Mouse (Mus musculus) 3134 (cell line): ENCODE data around the gene Micall1.

Experiments
- DNase-seq: peaks from one replicate; pipeline ENCODE4 v3.0.0-alpha.2; 2011; ENCODE audit warnings: low spot score; ENCODE audit not compliant: insufficient read length; ENCODE audit errors: extremely low read depth

Micall1 gene

DNA sequence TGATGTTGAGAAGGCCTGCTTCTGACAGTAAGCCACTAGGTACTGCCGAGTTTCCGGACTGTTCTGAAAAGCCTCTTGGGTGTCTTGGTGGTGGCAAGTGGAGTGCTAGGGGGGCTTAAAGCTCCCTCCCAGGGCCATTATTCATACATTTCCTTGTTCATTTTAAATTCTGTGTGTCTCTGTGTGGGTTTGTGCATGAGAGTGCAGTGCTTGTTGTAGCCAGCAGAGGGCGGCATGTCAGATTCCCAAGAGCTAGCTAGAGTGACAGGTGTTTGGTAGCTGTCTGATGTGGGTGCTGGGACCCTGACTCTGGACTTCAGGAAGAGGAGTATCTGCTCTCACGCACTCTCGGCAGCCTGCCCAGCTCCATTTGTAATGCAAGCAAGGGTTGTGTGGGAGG is 19.5 kb downstream of the Micall1 start:
- DNase-seq = no peak

DNA sequence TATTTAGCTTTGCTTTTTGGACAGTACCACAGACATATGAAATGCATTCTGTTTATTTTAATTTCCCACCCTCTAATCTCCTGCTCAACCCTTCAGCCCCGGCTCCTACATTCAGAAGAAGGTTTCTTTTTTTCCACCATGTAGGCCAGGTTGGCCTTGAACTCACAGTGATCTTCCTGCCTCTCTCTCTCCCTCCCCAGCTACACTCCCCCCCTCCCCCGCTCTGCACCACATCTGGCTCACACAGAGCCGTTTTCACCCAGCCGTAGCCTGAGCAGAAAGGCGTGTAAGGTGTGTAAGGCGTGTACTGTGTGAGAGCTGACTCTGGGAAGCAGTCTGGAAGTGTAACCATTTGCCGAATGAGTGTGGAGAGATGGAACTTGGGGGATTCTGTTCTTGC is 20.6 kb downstream of the Micall1 start:
- no peak for DNase-seq

- DNase-seq = peak; percentile 43
Observed at GRCm38 (mm10) chr15:79130782-79131181, 22.1 kb downstream of the Micall1 start.

DNA sequence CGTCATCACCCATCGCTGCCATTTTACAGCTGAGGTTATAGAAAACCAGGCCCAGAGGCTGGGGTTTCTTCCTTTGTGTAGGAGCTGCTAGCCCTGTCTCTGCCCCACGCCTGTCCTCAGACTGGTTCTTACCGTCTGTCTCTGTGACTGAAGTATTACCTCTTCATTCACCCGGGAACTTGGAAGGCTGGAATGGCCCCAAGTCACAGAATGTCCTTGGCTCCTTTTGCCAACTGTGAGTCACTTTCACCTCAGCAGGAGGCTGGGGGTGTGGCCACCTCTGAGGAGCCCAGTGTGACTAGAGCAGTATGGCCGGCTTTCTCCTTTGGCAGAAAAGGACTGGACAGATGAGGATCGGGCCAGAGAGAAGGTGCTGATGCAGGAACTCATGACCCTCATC is 22.7 kb downstream of the Micall1 start:
- peak; percentile 81 for DNase-seq

DNA sequence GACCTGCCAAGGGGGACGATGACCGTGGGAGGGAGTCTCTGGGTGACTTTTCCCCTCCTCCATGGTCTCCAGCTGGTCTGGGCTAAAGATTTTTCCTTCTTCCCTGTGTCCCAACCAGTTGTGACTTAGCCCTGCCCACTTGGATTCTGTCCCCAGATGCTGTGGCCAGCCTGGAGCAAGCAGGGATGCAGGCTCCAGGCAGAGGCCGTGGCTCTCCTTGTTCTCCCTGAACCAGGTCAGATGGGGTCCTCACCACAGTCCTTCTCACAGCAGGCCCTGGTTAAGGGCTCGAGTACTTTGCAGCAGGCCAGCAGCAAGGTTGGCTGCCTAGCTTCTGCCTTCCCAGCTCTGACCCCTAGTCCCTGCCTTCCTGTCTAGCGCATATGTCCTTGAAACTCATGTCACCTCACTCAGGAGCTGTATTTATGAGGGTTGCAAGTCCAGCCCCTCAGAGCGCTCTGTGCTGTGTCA is 24.5 kb downstream of the Micall1 start:
- DNase-seq = no peak

- no peak for DNase-seq
Observed at GRCm38 (mm10) chr15:79134496-79135270, 26.0 kb downstream of the Micall1 start.

DNA sequence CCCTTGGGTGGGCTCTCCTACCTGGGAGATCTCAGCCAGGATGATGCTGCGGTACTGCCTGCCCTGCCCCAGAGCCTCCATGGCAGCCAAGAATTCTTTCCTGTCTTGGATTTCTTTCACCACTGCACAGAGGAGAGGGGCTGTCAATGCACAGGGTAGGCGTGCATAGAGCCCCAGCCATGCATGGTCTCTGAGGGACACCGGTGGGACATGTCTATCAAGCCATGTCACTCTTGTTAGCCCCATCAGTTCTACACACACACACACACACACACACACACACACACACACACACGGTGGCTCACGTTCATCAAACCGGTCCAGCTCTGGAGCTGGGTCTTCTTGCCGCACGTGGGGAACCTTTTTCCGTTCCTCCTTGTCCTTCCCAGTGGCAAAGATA is 26.6 kb downstream of the Micall1 start:
- no peak for DNase-seq

DNA sequence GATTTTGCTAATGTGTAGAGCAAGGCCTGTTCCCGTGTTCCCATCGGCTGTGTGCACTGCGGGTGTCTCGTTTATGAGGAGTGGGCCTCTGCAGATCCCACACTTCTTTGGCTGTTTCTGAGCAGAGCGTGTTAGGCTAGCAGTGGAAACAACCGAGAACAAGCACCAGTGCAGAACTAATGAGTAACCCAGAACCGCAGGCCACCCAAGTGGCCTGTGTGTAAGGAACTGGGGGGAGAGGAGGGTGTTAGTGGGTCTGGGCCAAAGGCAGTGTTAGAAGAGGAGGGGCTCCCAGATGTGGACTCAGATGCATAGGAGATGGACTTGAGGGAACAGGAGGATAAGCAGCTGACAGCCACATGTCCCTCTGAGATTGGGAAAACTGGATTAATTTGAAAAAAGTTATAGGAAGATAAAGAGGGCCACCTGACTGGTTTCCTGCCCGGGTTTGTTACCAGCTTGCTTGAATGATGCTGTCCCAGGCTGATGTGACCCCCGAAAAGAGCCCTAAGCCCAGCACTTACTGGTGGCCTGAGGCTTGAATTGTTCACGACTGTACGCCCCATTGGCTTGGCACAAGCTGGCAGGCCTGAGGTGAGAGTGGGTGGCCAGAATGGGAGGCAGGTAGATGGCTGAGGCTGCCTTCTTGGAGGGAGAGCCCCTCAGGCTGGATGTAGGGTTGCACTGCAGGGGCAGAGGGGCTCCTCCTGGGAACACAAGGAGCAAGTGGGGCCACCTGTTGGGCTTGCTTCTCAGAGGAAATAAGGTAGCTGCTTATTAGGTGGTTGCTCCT is 27.3 kb downstream of the Micall1 start:
- no peak for DNase-seq

- no peak for DNase-seq
Observed at GRCm38 (mm10) chr15:79139640-79140039, 30.9 kb downstream of the Micall1 start.

- peak; percentile 92 for DNase-seq
Observed at GRCm38 (mm10) chr15:79140866-79141565, 32.3 kb downstream of the Micall1 start, which contains the start of the genes Polr2f and 1700088E04Rik. Polr2f (plus strand) TSS chr15:79141009. 1700088E04Rik (minus strand) TSS chr15:79141253.

- DNase-seq = no peak
Observed at GRCm38 (mm10) chr15:79141566-79141917, 32.8 kb downstream of the Micall1 start.

- no peak for DNase-seq
Observed at GRCm38 (mm10) chr15:79143316-79143715, 34.6 kb downstream of the Micall1 start.

- no peak for DNase-seq
Observed at GRCm38 (mm10) chr15:79144021-79144420, 35.3 kb downstream of the Micall1 start.

- DNase-seq = no peak
Observed at GRCm38 (mm10) chr15:79145522-79145921, 36.8 kb downstream of the Micall1 start.

DNA sequence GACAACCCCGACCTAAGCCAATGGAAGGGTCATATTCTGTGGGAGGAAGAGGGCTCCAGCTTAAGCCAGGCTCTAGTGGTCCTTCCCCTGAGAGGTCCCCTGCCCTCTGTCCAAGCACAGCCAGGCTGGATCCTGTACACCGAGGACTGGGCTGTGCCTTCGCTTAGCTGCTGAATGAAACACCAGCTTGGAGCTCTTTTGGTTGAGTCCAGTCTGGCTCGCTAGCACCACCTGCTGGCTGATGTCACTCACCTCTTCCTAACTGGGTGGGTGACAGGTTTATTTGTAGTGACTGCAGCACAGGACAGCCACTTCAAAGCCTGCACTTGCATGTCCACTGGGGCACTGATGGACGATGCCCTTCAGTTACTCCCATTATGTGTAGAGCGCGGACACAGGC is 39.8 kb downstream of the Micall1 start:
- DNase-seq = peak; percentile 58

- DNase-seq = no peak
Observed at GRCm38 (mm10) chr15:79151881-79152280, 43.2 kb downstream of the Micall1 start.

- DNase-seq = no peak
Observed at GRCm38 (mm10) chr15:79152709-79153108, 44.0 kb downstream of the Micall1 start.

GRCm38 (mm10) chr15:79155572-79155971 is 46.9 kb downstream of the Micall1 start:
- DNase-seq = no peak

GRCm38 (mm10) chr15:79162301-79162700 is 53.6 kb downstream of the Micall1 start:
- DNase-seq = no peak

DNA sequence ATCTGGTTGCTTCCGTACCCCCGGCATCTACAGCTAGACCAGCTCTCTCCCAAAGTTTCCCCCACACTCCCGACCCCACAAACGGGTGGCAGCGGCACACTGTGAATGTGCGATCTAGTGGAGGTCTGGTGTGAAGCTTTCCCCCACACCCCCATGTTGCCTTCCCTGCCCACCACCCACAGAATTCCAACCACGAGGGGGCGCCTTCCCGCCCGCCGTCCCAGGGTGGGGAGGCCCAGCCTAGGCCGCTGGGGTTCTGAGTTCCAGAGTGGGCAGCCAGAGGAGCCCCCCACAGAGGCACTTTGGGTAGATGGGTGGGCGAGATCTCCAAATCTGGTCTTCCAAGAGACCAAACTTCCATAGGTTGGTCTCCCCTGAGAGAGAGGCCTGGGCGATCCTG is 54.1 kb downstream of the Micall1 start:
- DNase-seq = no peak

GRCm38 (mm10) chr15:79164251-79164650 is 55.6 kb downstream of the Micall1 start:
- no peak for DNase-seq
